In the genomic region with DNA sequence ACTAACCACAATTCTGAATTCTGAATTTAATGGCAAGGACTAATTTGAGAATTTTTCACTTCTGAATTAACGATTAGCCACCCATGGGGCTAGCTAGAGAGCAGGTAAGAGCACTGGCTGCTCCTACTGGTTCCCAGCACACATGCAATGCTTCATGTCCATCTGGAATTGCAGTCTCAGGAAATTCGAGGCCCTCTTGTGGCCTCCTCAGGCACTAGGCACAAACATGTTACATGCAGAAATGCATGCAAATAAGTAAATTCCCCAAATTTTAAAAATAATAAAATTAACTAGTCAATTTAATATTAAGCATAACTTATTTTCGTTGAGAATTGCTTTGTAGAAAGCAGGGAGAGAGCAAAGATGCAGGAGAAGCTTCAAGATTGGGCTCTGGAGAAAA, we compare ENCODE assay signal across 21 mouse cellular contexts.
DNase-seq lines count a peak whose midpoint lies in the region; ATAC-seq and TF ChIP-seq lines count a peak whose summit lies in the region.
"Had no signal": no experiment of that assay in that cellular context is flagged by ENCODE, and none has a peak within 500 bp of the region (broad histone marks: within the 10 kb centered on the region; RNA-seq: fewer than 3 reads in every experiment).

No protein-coding gene starts in this region.

- H3K27ac ChIP-seq in intestine, postnatal 0 days (ENCODE audit: low read depth, low read length), result no peak overlapping the region
- no peak overlapping the region for H3K27ac ChIP-seq in intestine, embryonic 16.5 days (ENCODE audit: low read length)
- H3K27ac ChIP-seq in lung, embryonic 14.5 days (ENCODE audit: low read depth), result no peak overlapping the region
- H3K27ac ChIP-seq in MEL (ENCODE audit: control insufficient read depth, low read depth, low read length), result no peak overlapping the region
- H3K27ac ChIP-seq: embryonic facial prominence, embryonic 13.5 days; heart, embryonic 10.5 days; hindbrain, embryonic 15.5 days; limb, embryonic 13.5 days; liver, embryonic 15.5 days; midbrain, embryonic 12.5 days had no signal

- no peaks in the 10 kb centered on the region for H3K79me2 ChIP-seq in MEL (ENCODE audit: control insufficient read depth, insufficient read depth, low read length, poor library complexity)

- no peak for ATAC-seq in intestine, postnatal 0 days
- no peak for ATAC-seq in intestine, embryonic 16.5 days
- no peak for ATAC-seq in lung, embryonic 14.5 days (ENCODE audit: insufficient read depth)
- no peak for ATAC-seq in megakaryocyte, adult 5-6 weeks (ENCODE audit: poor library complexity, severe bottlenecking)
- ATAC-seq: CD4-positive, CD25-positive, alpha-beta regulatory T cell, adult 4 months had no signal

- no peak overlapping the region for H3K4me3 ChIP-seq in intestine, postnatal 0 days (ENCODE audit: low read depth, low read length)
- no peak overlapping the region for H3K4me3 ChIP-seq in intestine, embryonic 16.5 days (ENCODE audit: low read length)
- H3K4me3 ChIP-seq in lung, embryonic 14.5 days (ENCODE audit: low read depth, low read length), result no peak overlapping the region
- no peak overlapping the region for H3K4me3 ChIP-seq in MEL (ENCODE audit: control insufficient read depth in 1 of 2, insufficient read depth in 1 of 2, low read depth in 2 of 2, low read length in 2 of 2)
- H3K4me3 ChIP-seq: embryonic facial prominence, embryonic 13.5 days; heart, embryonic 10.5 days; hindbrain, embryonic 15.5 days; limb, embryonic 13.5 days; liver, embryonic 15.5 days; midbrain, embryonic 12.5 days had no signal

- TF ChIP-seq EP300 in MEL (IDR thresholded peaks at IDR 0.05; ENCODE audit: low read depth in 1 of 2, low read length in 2 of 2), result no peak

- H3K36me3 ChIP-seq in intestine, postnatal 0 days (ENCODE audit: control insufficient read depth, insufficient read depth), result no peaks in the 10 kb centered on the region
- H3K36me3 ChIP-seq in intestine, embryonic 16.5 days (ENCODE audit: control insufficient read depth, insufficient read depth, low read length), result no peaks in the 10 kb centered on the region
- no peaks in the 10 kb centered on the region for H3K36me3 ChIP-seq in lung, embryonic 14.5 days (ENCODE audit: insufficient read depth)
- no peaks in the 10 kb centered on the region for H3K36me3 ChIP-seq in MEL (ENCODE audit: control insufficient read depth in 1 of 2, insufficient read depth in 2 of 2, low read length in 2 of 2)
- H3K36me3 ChIP-seq: embryonic facial prominence, embryonic 13.5 days; heart, embryonic 10.5 days; hindbrain, embryonic 15.5 days; limb, embryonic 13.5 days; liver, embryonic 15.5 days; midbrain, embryonic 12.5 days had no signal

- no peaks in the 10 kb centered on the region for H3K27me3 ChIP-seq in intestine, postnatal 0 days (replicated peaks; ENCODE audit: control insufficient read depth, insufficient read depth, low read length)
- H3K27me3 ChIP-seq in intestine, embryonic 16.5 days (replicated peaks; ENCODE audit: control insufficient read depth, insufficient read depth, low read length), result no peaks in the 10 kb centered on the region
- no peaks in the 10 kb centered on the region for H3K27me3 ChIP-seq in lung, embryonic 14.5 days (ENCODE audit: insufficient read depth, low read length)
- H3K27me3 ChIP-seq in MEL (ENCODE audit: control insufficient read depth in 1 of 2, insufficient read depth in 2 of 2, low read length in 2 of 2), result no peaks in the 10 kb centered on the region
- H3K27me3 ChIP-seq: embryonic facial prominence, embryonic 13.5 days; hindbrain, embryonic 15.5 days; limb, embryonic 13.5 days; liver, embryonic 15.5 days; midbrain, embryonic 12.5 days had no signal

- DNase-seq in lung, embryonic 14.5 days, result peak; percentile 26
- DNase-seq in lung, postnatal 14 days, result no peak
- DNase-seq in MEL (ENCODE audit: low read depth, low spot score) (peak; percentile 25), ZHBTc4 (ENCODE audit: low read depth, low spot score) (peak; percentile 29)
- DNase-seq: adrenal gland, adult 2 months; gastrocnemius, postnatal 25 days; heart, postnatal 10 days; kidney, adult 8-10 months; lung, postnatal 4 days; retina, postnatal 1 day; thymus, postnatal 36 days had no signal

- H3K9me3 ChIP-seq in intestine, postnatal 0 days (ENCODE audit: control insufficient read depth), result no peaks in the 10 kb centered on the region
- H3K9me3 ChIP-seq in intestine, embryonic 16.5 days (ENCODE audit: control insufficient read depth, low read length), result no peaks in the 10 kb centered on the region
- H3K9me3 ChIP-seq in lung, embryonic 14.5 days (ENCODE audit: low read depth, low read length), result no peaks in the 10 kb centered on the region
- H3K9me3 ChIP-seq in MEL (replicated peaks; ENCODE audit: insufficient read depth, low read length), result no peaks in the 10 kb centered on the region
- H3K9me3 ChIP-seq: embryonic facial prominence, embryonic 13.5 days; heart, embryonic 10.5 days; hindbrain, embryonic 15.5 days; limb, embryonic 13.5 days; liver, embryonic 15.5 days; midbrain, embryonic 12.5 days had no signal

- peak; percentile 29 for TF ChIP-seq RAD21 in MEL (IDR thresholded peaks at IDR 0.05; ENCODE audit: low read depth, low read length)

- H3K4me1 ChIP-seq in intestine, postnatal 0 days (replicated peaks; ENCODE audit: control insufficient read depth, insufficient read depth, low read length), result no peaks in the 10 kb centered on the region
- no peaks in the 10 kb centered on the region for H3K4me1 ChIP-seq in intestine, embryonic 16.5 days (ENCODE audit: control insufficient read depth, insufficient read depth, low read length)
- no peaks in the 10 kb centered on the region for H3K4me1 ChIP-seq in lung, embryonic 14.5 days (ENCODE audit: insufficient read depth)
- no peaks in the 10 kb centered on the region for H3K4me1 ChIP-seq in MEL (ENCODE audit: control insufficient read depth in 1 of 2, insufficient read depth in 2 of 2, low read length in 2 of 2)
- H3K4me1 ChIP-seq: heart, embryonic 10.5 days; hindbrain, embryonic 15.5 days; liver, embryonic 15.5 days had no signal

- 79% methylated on average over 3 of the region's 3 CpGs for WGBS in intestine, postnatal 0 days
- 75% methylated on average over 3 of the region's 3 CpGs for WGBS in intestine, embryonic 16.5 days
- WGBS in lung, embryonic 14.5 days, result 75% methylated on average over 3 of the region's 3 CpGs

- TF ChIP-seq POLR2A in MEL (IDR thresholded peaks at IDR 0.05; ENCODE audit: control insufficient read depth in 1 of 2, insufficient read depth in 1 of 2, low read depth in 1 of 2, low read length in 2 of 2, poor library complexity in 1 of 2), result no peak

- TF ChIP-seq CTCF in intestine, postnatal 0 days (IDR thresholded peaks at IDR 0.05; ENCODE audit: low read depth), result peak; percentile 35
- TF ChIP-seq CTCF in lung, embryonic 14.5 days (IDR thresholded peaks at IDR 0.05; ENCODE audit: low read depth), result peak; percentile 11; the same call in 1 of the 2 replicates
- TF ChIP-seq CTCF in MEL (IDR thresholded peaks at IDR 0.05 in 2 of 3, conservative IDR thresholded peaks at IDR 0.05 in 1 of 3; ENCODE audit: control insufficient read depth in 1 of 3, insufficient read depth in 1 of 3, low read depth in 2 of 3, low read length in 3 of 3, poor library complexity in 1 of 3, severe bottlenecking in 1 of 3), result peak in 2 of 3 experiments; percentile 35 to 45; a peak in 4 of 6 replicates

- no peak overlapping the region for H3K9ac ChIP-seq in intestine, postnatal 0 days (ENCODE audit: low read depth, low read length)
- H3K9ac ChIP-seq in intestine, embryonic 16.5 days (ENCODE audit: low read depth, low read length), result no peak overlapping the region
- no peak overlapping the region for H3K9ac ChIP-seq in lung, embryonic 14.5 days
- no peak overlapping the region for H3K9ac ChIP-seq in MEL (ENCODE audit: control insufficient read depth, low read depth, low read length, poor library complexity, severe bottlenecking)
- H3K9ac ChIP-seq: embryonic facial prominence, embryonic 13.5 days; hindbrain, embryonic 15.5 days; limb, embryonic 13.5 days; liver, embryonic 15.5 days; midbrain, embryonic 12.5 days had no signal

- H3K4me2 ChIP-seq in intestine, postnatal 0 days (replicated peaks; ENCODE audit: low read depth), result no peak overlapping the region
- no peak overlapping the region for H3K4me2 ChIP-seq in intestine, embryonic 16.5 days (ENCODE audit: low read depth, low read length)
- H3K4me2 ChIP-seq in lung, embryonic 14.5 days, result no peak overlapping the region
- H3K4me2 ChIP-seq: embryonic facial prominence, embryonic 13.5 days; hindbrain, embryonic 15.5 days; limb, embryonic 13.5 days; liver, embryonic 15.5 days; midbrain, embryonic 12.5 days had no signal

TF ChIP-seq in MEL, 35 proteins besides CTCF, POLR2A, EP300 and RAD21:
- TF ChIP-seq SMC3 (IDR thresholded peaks at IDR 0.05; ENCODE audit: low read depth, low read length) (peak; percentile 65), ZNF384 (IDR thresholded peaks at IDR 0.05; ENCODE audit: low read depth, low read length) (no peak)
